Mouse (Mus musculus) kidney, embryonic 14.5 days (tissue): ENCODE data around the gene Gys2. TPM values are rescaled to one million over a fixed set of nuclear protein-coding genes. Genes with fewer than 3 reads are reported as not detected.
"Not testable (repeated sequence)": the region's sequence is repeated elsewhere in the genome, so short reads cannot be mapped to it uniquely, and the experiment has no call there.

Experiments used
- ATAC-seq: fragments of 200-750 bp; cut with Nextera tagmentation; 2 replicates; pipeline ENCODE4 v1.8.0; 2017; ENCODE audit warnings: moderate number of reproducible peaks, mild to moderate bottlenecking, moderate TSS enrichment, moderate library complexity; ENCODE audit not compliant: low FRiP score, low TSS enrichment
- H3K27ac ChIP-seq: fragments of 300-500 bp; sonication (generic); 2 replicates; pipeline ENCODE4 v1.5.1; 2014; ENCODE audit warnings: low read depth, mild to moderate bottlenecking, low read length, moderate library complexity, mixed read lengths
- H3K27me3 ChIP-seq: fragments of 300-500 bp; sonication (generic); 2 replicates; pipeline ENCODE4 v1.6.1; 2014; ENCODE audit warnings: mild to moderate bottlenecking, low read length; ENCODE audit not compliant: control insufficient read depth, insufficient read depth
- H3K36me3 ChIP-seq: fragments of 300-500 bp; sonication (generic); 2 replicates; pipeline ENCODE4 v1.6.1; 2014; ENCODE audit warnings: low read length, mixed read lengths; ENCODE audit not compliant: control insufficient read depth, insufficient read depth
- H3K4me1 ChIP-seq: fragments of 300-500 bp; sonication (generic); 2 replicates; pipeline ENCODE4 v1.6.1; 2014; ENCODE audit warnings: low read length, mixed read lengths; ENCODE audit not compliant: control insufficient read depth, insufficient read depth
- H3K4me2 ChIP-seq: fragments of 300-500 bp; sonication (generic); replicated peaks from 2 replicates; pipeline ENCODE4 v1.6.1; 2014; ENCODE audit warnings: low read depth, mild to moderate bottlenecking, low read length
- H3K4me3 ChIP-seq: fragments of 300-500 bp; sonication (generic); 2 replicates; pipeline ENCODE4 v1.5.1; 2014; ENCODE audit warnings: mild to moderate bottlenecking, low read length
- H3K9ac ChIP-seq: fragments of 300-500 bp; sonication (generic); 2 replicates; pipeline ENCODE4 v1.6.1; 2014; ENCODE audit warnings: low read depth, mild to moderate bottlenecking, low read length, moderate library complexity
- H3K9me3 ChIP-seq: fragments of 300-500 bp; sonication (generic); 2 replicates; pipeline ENCODE4 v1.6.1; 2016; ENCODE audit warnings: low read length; ENCODE audit not compliant: control insufficient read depth
- WGBS: fragments of 180-500 bp; shearing (Covaris S2); extraction: QIAGEN DNeasy Blood & Tissue Kit; methylation state at CpG from one replicate; pipeline ENCODE4 v1.1.7; 2014; 5-methylcytosine and 5-hydroxymethylcytosine counted together
- polyA plus RNA-seq: library from polyadenylated mRNA; unstranded; fragments of >200 nt; fragmentation: Nextera tagmentation; extraction: Ambion mirVana; gene quantifications from 2 replicates; pipeline ENCODE4 v1.2.1, GENCODE M21; 2014

The Gys2 gene
- polyA plus RNA-seq, 1 experiment from 2014 or later: not detected

DNA sequence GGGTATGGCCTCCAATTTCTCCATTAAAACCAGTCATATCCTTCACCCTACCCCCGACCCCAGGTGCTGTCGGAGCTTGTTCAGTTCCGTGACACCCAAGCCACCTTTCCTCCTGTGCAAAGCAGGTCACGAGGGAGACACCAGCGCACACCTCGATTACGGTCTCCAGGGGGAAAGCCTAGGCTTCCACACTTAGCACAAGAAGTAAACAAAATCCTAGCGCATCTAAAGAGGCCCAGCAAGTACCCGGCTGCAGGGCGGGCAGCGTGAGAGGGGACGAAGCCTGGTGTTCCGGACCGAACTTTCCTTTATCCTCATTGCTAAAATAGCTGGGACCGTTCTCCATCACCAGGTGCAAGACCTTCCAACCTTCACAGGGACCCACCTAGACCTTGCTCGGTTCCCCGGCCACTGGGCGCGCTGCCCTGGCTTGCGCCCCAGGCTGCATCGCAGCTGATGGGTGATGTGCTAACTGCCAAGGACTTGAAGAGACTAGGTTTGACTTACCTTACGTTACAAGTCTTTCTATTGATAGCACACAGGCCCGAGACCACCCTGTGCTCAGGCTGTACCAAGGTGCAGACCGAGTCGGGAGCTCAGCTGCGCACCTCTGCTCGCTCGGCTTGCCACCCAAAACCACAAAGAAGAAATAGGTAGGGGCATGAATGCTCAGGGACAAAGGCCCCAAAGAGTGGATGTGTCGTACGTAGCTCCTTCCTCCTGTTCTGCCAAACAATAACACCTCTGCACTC lies 34.3 kb upstream of the Gys2 start:
- Histone ChIP-seq H3K4me1 (peaks cover 33% of the 10 kb centered on the region), H3K9ac (peak overlapping the region; percentile 63), H3K27me3 (no peaks in the 10 kb centered on the region), H3K9me3 (no peaks in the 10 kb centered on the region), H3K36me3 (peaks cover 10% of the 10 kb centered on the region; the same call in 1 of the 2 replicates), H3K4me2 (peak overlapping the region; percentile 84), H3K4me3 (peak overlapping the region; percentile 67), H3K27ac (peak overlapping the region; percentile 48)
- 1% methylated on average over 30 of the region's 30 CpGs for WGBS
- ATAC-seq: peak; percentile 47

- Histone ChIP-seq H3K27ac (peak overlapping the region; percentile 48; the same call in 1 of the 2 replicates), H3K9me3 (no peaks in the 10 kb centered on the region), H3K9ac (peak overlapping the region; percentile 63; the same call in 1 of the 2 replicates), H3K4me2 (peak overlapping the region; percentile 84), H3K27me3 (no peaks in the 10 kb centered on the region), H3K4me3 (peak overlapping the region; percentile 67), H3K36me3 (peaks cover 10% of the 10 kb centered on the region), H3K4me1 (peaks cover 32% of the 10 kb centered on the region)
- 2% methylated on average over 10 of the region's 10 CpGs for WGBS
- peak; percentile 15; the same call in 1 of the 2 replicates for ATAC-seq
These were observed 33.6 kb upstream of the Gys2 start for GRCm38 (mm10) chr6:142506338-142507032.

DNA sequence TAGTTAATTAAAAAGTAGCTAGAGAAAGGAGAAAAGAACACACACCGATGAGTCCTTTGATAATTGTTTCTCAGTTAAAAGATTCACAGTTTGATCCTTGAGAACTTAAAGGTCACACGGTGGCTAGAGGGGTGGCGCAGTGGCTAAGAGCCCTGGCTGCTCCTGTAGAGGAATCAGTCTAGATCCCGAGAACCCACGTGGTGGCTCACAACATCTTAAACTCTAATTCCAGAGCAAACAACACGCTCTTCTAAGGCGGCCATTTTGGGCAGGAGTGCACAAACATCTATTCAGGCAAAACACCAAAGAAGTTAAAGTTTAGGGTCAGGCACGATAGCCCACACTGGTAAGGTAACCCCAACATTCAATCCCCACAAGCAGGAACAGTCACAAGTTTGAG lies 30.7 kb upstream of the Gys2 start:
- peaks cover 23% of the 10 kb centered on the region for H3K4me1 ChIP-seq
- peak overlapping the region; percentile 19; the same call in 1 of the 2 replicates for H3K27ac ChIP-seq
- 79% methylated on average over 8 of the region's 8 CpGs for WGBS
- H3K4me3 ChIP-seq: no peak overlapping the region
- H3K36me3 ChIP-seq: peaks cover 26% of the 10 kb centered on the region
- ATAC-seq: no peak
- peak overlapping the region; percentile 13; the same call in 1 of the 2 replicates for H3K4me2 ChIP-seq
- H3K9ac ChIP-seq: no peak overlapping the region
- no peaks in the 10 kb centered on the region for H3K9me3 ChIP-seq
- H3K27me3 ChIP-seq: no peaks in the 10 kb centered on the region

GRCm38 (mm10) chr6:142502519-142503125 lies 29.7 kb upstream of the Gys2 start:
- Histone ChIP-seq H3K36me3 (peaks cover 35% of the 10 kb centered on the region), H3K27me3 (no peaks in the 10 kb centered on the region), H3K4me2 (peak overlapping the region; percentile 2; the same call in 1 of the 2 replicates), H3K9me3 (no peaks in the 10 kb centered on the region), H3K4me1 (peaks cover 23% of the 10 kb centered on the region), H3K27ac (peak overlapping the region; percentile 53), H3K9ac (no peak overlapping the region), H3K4me3 (no peak overlapping the region; the same call in 1 of the 2 replicates)
- 73% methylated on average over 10 of the region's 10 CpGs for WGBS
- ATAC-seq: peak; percentile 33; the same call in 1 of the 2 replicates

DNA sequence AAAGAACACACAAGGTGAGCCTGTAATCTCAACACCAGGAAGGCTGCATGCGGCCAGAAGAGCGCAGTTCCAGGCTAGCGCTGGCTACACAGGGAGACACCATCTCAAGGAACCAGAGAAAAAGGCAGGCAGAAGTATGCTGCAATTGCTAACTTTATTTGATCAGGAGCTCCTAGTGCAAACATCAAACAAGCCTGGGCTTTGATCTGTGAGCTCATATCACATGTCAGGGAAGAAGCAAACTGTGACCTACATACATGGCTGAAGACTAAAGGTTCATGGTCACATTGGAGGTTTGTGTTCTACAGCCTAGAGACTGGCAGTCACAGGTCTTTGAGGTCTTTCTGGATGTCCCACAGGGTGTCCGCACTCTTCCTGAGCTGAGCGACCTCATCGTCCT lies 17.2 kb upstream of the Gys2 start:
- not testable (repeated sequence) for ATAC-seq, H3K4me1 ChIP-seq, H3K9me3 ChIP-seq, H3K27me3 ChIP-seq, H3K4me3 ChIP-seq, H3K27ac ChIP-seq, H3K9ac ChIP-seq, H3K4me2 ChIP-seq
- peaks cover 54% of the 10 kb centered on the region for H3K36me3 ChIP-seq
- 92% methylated on average over 6 of the region's 6 CpGs for WGBS

DNA sequence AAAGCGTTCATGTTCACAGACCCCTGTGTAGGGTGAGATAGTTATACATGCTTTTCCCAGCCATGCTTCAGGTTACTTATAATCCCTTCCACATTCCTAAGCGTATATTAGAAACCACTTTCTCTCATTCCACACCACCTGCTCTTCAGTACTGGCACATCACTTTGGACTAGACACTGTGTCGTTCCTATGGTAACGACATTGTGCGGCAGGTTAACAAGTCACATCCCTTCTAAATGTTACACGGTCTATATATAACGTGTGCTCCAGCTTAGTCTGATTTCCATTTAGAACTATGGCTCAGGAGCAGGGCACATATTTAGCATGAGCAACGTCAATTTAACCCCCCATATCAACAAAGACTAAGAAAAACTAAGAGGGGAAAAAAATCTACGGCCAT lies 14.7 kb upstream of the Gys2 start:
- H3K27me3 ChIP-seq: no peaks in the 10 kb centered on the region
- no peak overlapping the region for H3K4me3 ChIP-seq
- H3K36me3 ChIP-seq: peaks cover 34% of the 10 kb centered on the region
- WGBS: 90% methylated on average over 9 of the region's 9 CpGs
- no peak overlapping the region for H3K27ac ChIP-seq
- H3K4me2 ChIP-seq: no peak overlapping the region
- no peaks in the 10 kb centered on the region for H3K4me1 ChIP-seq
- no peak overlapping the region for H3K9ac ChIP-seq
- ATAC-seq: no peak
- H3K9me3 ChIP-seq: no peaks in the 10 kb centered on the region

DNA sequence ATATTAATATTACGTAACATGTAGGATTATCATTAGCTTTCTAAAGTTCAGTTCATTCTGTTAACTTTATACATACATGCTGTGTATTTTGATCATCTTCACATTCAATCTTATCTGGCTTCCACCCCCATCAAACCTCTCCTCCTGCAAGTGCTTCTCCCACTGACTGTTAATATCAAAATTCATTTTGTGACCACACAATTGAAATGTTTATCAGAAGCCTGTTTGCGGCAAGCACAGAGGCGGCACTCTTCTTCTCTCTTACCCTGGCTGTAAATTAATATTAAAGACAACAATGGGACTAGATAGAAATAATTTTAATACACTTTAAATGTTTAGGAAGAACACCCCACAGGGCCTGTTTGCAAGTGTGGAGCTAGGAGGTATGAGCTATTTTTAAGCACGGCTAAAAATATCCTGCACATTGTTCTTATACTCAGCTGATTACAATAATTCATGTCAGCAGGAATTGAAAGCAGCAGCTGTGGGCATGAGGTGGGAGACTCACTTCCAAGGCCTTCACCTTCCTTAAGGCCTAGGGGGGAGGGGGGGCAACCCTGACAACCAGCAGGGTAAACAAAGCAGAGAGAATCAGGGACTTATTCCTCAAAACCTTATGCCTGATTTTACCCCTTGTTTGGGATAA lies 12.7 kb upstream of the Gys2 start:
- H3K4me3 ChIP-seq: no peak overlapping the region
- H3K27me3 ChIP-seq: no peaks in the 10 kb centered on the region
- no peaks in the 10 kb centered on the region for H3K9me3 ChIP-seq
- no peak for ATAC-seq
- no peak overlapping the region for H3K9ac ChIP-seq
- WGBS: 86% methylated on average over 4 of the region's 4 CpGs
- no peak overlapping the region for H3K27ac ChIP-seq
- H3K36me3 ChIP-seq: peaks cover 20% of the 10 kb centered on the region; the same call in 1 of the 2 replicates
- H3K4me2 ChIP-seq: no peak overlapping the region
- no peaks in the 10 kb centered on the region for H3K4me1 ChIP-seq

- H3K4me1 ChIP-seq: no peaks in the 10 kb centered on the region
- no peaks in the 10 kb centered on the region for H3K27me3 ChIP-seq
- WGBS: 80% methylated on average over 7 of the region's 7 CpGs
- H3K4me2 ChIP-seq: no peak overlapping the region
- no peak overlapping the region for H3K4me3 ChIP-seq
- no peaks in the 10 kb centered on the region for H3K36me3 ChIP-seq
- no peaks in the 10 kb centered on the region for H3K9me3 ChIP-seq
- no peak overlapping the region for H3K9ac ChIP-seq
- no peak overlapping the region for H3K27ac ChIP-seq
- no peak for ATAC-seq
These were observed 4.3 kb upstream of the Gys2 start for GRCm38 (mm10) chr6:142477239-142477638.
